Mouse (Mus musculus): ENCODE measurements around the gene Apol9a. TPM values are rescaled to one million over a fixed set of nuclear protein-coding genes. Genes with fewer than 3 reads are reported as not detected.
"Not testable (repeated sequence)": the region's sequence is repeated elsewhere in the genome, so short reads cannot be mapped to it uniquely, and the experiment has no call there.

Apol9a gene
- polyA plus RNA-seq, 1 experiment, result 0.59 TPM

DNA sequence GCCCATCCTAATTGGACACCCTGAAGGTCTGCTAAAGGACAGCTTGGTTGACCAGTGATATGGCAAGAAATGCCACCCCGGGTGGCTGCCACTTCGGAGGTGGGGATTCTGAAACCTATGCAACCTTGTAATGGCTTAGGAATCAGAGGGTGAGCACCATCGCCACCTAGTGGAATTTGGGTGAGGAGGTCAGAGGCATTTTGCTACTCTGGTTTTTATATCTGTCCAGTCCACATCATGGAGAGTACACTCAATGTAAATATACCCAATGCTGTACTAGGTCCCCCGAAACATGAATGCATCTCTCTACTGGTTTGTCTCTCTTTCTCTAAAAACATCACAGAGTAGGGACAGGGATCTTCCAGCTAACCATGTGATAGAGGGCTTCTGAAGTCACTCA is 1.8 kb upstream of the Apol9a start:
- not testable (repeated sequence) for H3K4me1 ChIP-seq (ENCODE audit: control insufficient read depth, insufficient read depth, low read length); H3K27me3 ChIP-seq (ENCODE audit: control insufficient read depth, insufficient read depth, low read length); H3K4me3 ChIP-seq (replicated peaks; ENCODE audit: insufficient read depth, low read depth, low read length); DNase-seq; H3K27ac ChIP-seq (ENCODE audit: insufficient read depth, low read length)
- TF ChIP-seq CTCF (IDR thresholded peaks at IDR 0.05; ENCODE audit: borderline replicate concordance, insufficient read depth, low read depth, low read length), result peak; percentile 31; the same call in 1 of the 2 replicates
- WGBS, result 28% methylated on average over 4 of the region's 4 CpGs

DNA sequence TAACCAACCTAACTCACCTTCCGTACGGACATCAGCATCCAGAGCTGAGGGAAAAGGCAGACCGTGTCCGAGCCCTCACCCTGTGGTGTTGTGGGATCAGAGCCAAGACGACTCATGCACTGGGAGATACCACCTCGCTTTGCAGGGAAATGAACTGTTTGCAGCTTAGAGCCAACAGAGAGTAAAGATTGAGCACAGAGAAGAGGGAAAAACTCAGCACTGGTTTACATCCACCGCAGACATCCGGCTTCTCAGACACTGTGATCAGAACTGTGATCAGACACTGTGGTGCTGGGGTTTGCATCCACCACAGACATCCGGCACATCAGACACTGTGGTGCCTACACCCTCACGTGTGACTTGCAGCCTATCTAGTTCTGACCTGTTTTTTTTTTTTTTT is 4.6 kb downstream of the Apol9a start:
- 31% methylated on average over 10 of the region's 10 CpGs for WGBS
- not testable (repeated sequence) for H3K4me1 ChIP-seq (ENCODE audit: control insufficient read depth, insufficient read depth, low read length); H3K27me3 ChIP-seq (ENCODE audit: control insufficient read depth, insufficient read depth, low read length); H3K4me3 ChIP-seq (replicated peaks; ENCODE audit: insufficient read depth, low read depth, low read length); H3K27ac ChIP-seq (ENCODE audit: insufficient read depth, low read length)
- peak; percentile 32 to 41 for DNase-seq

DNA sequence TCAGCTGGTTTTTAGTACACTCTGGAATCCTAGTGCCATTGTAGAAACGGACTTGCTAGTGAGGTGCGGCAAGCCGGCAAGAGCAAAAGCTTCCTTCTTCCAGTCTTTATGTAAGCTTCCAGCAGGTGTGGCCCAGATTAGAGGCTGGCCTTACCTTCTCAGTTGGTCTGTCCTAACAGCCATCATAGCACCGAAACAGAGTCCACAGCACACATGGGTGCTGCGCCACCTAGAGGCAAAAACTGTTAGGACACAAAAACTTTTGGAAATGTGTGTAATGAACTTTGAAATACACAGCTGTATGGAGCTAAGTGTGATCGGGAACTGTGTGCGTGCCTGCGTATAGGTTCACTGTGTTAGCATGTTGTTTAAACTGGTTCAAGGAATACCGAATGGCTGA is 11.9 kb downstream of the Apol9a start, which contains the start of gene Apol7a:
TSS of gene Apol7a (minus strand) at position 84 of the 400 bp plus-strand sequence.
- TF ChIP-seq CTCF (IDR thresholded peaks at IDR 0.05; ENCODE audit: borderline replicate concordance, insufficient read depth, low read depth, low read length), result peak; percentile 33; the same call in 1 of the 2 replicates
- H3K27ac ChIP-seq (ENCODE audit: insufficient read depth, low read length); H3K27me3 ChIP-seq (ENCODE audit: control insufficient read depth, insufficient read depth, low read length); DNase-seq; H3K4me1 ChIP-seq (ENCODE audit: control insufficient read depth, insufficient read depth, low read length); H3K4me3 ChIP-seq (replicated peaks; ENCODE audit: insufficient read depth, low read depth, low read length): not testable (repeated sequence)
- WGBS, result 62% methylated on average over 9 of the region's 9 CpGs

DNA sequence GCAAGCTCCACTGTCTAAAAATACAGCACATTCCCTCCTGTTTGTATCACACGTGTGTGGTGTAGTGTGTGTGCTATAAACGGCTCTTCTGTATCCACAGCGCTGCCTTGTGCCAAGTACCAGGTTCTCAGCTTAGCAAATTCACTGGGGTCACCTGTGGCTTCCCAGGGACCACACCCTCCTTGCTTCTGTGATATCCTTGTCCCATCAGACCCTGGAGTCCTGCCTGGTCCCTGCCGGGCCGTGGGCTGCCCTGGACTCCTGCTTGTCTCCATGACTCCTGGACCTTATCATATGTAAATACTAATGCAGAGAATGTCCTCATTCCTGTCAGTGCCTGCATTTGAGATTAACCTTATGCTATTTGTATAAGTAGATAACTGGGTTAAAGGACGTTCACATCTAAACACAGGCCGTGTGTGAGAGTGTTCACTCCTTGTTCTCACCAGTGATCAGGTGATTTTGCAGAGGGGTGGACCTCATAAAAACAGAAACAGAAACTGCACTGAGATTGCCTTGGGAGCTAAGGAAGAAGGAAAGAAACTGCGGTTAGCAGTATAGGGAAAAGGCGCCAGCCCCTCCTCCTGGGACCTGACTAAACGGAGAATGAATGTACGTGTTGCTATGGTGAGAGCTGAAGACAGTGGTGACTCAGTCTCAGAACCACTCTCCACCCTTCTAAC is 13.3 kb downstream of the Apol9a start:
- H3K4me1 ChIP-seq (ENCODE audit: control insufficient read depth, insufficient read depth, low read length); H3K27ac ChIP-seq (ENCODE audit: insufficient read depth, low read length); DNase-seq; H3K4me3 ChIP-seq (replicated peaks; ENCODE audit: insufficient read depth, low read depth, low read length); H3K27me3 ChIP-seq (ENCODE audit: control insufficient read depth, insufficient read depth, low read length): not testable (repeated sequence)
- 79% methylated on average over 11 of the region's 11 CpGs for WGBS

DNA sequence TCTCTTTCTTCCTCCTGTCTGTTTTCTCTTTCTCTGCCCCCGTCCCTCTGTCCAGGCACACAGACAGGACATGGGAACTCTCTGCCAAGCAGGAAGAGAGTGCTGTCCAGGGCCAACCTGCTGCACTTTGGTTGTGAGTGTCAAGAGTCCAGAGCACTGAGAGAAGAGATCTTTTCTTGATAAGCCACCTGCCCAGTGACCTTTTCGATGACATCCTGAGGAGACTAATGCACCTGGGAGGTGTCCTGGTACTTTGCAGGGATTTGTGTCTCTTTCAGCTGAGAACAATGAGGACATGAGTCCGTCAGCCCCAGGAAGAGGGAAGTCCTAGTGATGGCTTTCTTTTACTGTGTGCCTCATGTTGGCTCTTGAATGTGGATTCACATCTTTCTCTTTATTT is 17.1 kb downstream of the Apol9a start:
- H3K4me1 ChIP-seq (ENCODE audit: control insufficient read depth, insufficient read depth, low read length); H3K4me3 ChIP-seq (replicated peaks; ENCODE audit: insufficient read depth, low read depth, low read length); H3K27ac ChIP-seq (ENCODE audit: insufficient read depth, low read length); H3K27me3 ChIP-seq (ENCODE audit: control insufficient read depth, insufficient read depth, low read length); DNase-seq: not testable (repeated sequence)
- WGBS, result 69% methylated on average over 3 of the region's 3 CpGs

DNA sequence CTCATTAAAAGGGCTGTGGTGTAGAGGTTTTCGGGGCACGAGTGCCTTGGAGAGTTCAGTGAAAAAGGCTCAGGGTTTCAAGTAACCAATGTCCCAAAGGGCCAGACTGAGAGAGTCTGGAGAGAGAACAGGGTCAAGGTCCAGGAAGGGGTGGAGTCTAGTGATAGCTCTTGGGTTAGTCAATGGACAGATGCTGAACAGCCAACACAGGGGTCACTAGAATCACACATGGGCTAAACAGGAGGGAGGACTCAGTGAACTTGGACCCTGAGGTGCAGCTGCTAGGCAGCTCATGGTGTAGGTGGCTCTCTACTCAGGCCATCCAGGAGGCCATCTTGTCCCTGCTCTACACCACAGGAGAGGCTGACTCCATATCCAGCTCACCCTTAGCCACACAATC is 23.5 kb downstream of the Apol9a start:
- TF ChIP-seq POLR2A (IDR thresholded peaks at IDR 0.05; ENCODE audit: borderline replicate concordance, insufficient read depth, low read length) (no peak), CTCF (IDR thresholded peaks at IDR 0.05; ENCODE audit: borderline replicate concordance, insufficient read depth, low read depth, low read length) (no peak)
- no peaks in the 10 kb centered on the region; the same call in none of the 2 replicates for H3K4me1 ChIP-seq (ENCODE audit: control insufficient read depth, insufficient read depth, low read length)
- H3K4me3 ChIP-seq (replicated peaks; ENCODE audit: insufficient read depth, low read depth, low read length), result no peak overlapping the region
- no peak for DNase-seq
- 86% methylated on average over 2 of the region's 2 CpGs for WGBS
- H3K27ac ChIP-seq (ENCODE audit: insufficient read depth, low read length), result no peak overlapping the region
- no peaks in the 10 kb centered on the region for H3K27me3 ChIP-seq (ENCODE audit: control insufficient read depth, insufficient read depth, low read length)

DNA sequence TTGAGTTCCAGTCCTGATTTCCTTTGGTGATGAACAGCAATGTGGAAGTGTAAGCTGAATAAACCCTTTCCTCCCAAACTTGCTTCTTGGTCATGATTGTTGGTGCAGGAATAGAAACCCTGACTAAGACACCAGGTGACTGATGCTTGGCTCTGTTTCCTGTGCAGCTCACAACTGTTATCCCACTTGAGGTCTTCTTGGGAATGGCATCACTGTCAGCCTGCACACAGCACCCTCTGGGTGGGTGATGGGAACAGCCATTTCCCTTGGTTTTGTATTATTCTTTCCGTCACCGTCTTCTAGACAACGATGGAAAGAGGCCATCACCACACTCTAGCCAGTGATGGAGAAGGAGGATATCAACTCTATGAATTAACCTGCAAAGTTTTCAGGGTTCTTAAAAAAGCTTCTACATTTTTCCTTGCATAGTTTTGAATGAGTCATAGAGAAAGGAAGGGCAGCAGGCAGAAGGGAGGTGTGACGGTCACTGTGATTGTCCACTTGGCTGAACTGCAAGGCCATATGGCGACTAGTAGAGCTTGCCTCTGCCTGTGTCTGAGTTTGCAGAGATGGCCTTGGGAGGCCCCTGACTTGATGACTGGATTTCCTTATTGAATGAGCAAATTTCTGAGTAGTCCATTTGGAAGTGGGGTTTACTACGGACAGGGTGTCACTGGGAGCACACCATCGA is 26.4 kb downstream of the Apol9a start:
- no peak overlapping the region for H3K4me3 ChIP-seq (replicated peaks; ENCODE audit: insufficient read depth, low read depth, low read length)
- H3K27ac ChIP-seq (ENCODE audit: insufficient read depth, low read length), result no peak overlapping the region
- DNase-seq, result peak; percentile 65 to 81
- no peak for TF ChIP-seq CTCF (IDR thresholded peaks at IDR 0.05; ENCODE audit: borderline replicate concordance, insufficient read depth, low read depth, low read length)
- no peak for TF ChIP-seq POLR2A (IDR thresholded peaks at IDR 0.05; ENCODE audit: borderline replicate concordance, insufficient read depth, low read length)
- 65% methylated on average over 7 of the region's 7 CpGs for WGBS
- no peaks in the 10 kb centered on the region for H3K27me3 ChIP-seq (ENCODE audit: control insufficient read depth, insufficient read depth, low read length)
- H3K4me1 ChIP-seq (ENCODE audit: control insufficient read depth, insufficient read depth, low read length), result no peaks in the 10 kb centered on the region; the same call in none of the 2 replicates

DNA sequence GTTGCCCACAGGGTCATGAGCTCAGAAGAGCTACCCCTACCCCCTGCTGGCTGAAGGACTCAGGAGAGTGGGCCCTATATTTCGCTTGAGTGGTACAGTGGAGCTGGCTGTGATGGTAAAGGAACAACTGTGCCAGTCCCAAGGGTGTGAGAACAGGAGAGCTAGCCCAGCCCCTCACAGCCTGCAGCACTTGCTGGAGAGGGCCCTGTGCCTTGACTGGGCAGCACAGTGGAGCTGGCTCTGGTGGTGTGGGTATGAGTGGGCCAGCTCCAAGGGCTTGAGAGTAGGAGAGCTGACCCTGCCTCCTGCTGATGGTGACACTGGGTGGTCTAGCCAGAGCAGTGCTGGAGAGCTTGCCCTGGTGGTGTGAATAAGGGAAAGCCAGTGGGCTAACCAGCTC is 28.1 kb downstream of the Apol9a start:
- 79% methylated on average over 1 of the region's 1 CpGs for WGBS
- H3K4me3 ChIP-seq (replicated peaks; ENCODE audit: insufficient read depth, low read depth, low read length), result no peak overlapping the region

More for the DNA sequence above, 28.1 kb downstream of the Apol9a start:
- TF ChIP-seq POLR2A (IDR thresholded peaks at IDR 0.05; ENCODE audit: borderline replicate concordance, insufficient read depth, low read length) (no peak), CTCF (IDR thresholded peaks at IDR 0.05; ENCODE audit: borderline replicate concordance, insufficient read depth, low read depth, low read length) (no peak)
- H3K4me1 ChIP-seq (ENCODE audit: control insufficient read depth, insufficient read depth, low read length), result no peaks in the 10 kb centered on the region; the same call in 1 of the 2 replicates
- H3K27me3 ChIP-seq (ENCODE audit: control insufficient read depth, insufficient read depth, low read length), result no peaks in the 10 kb centered on the region
- H3K27ac ChIP-seq (ENCODE audit: insufficient read depth, low read length), result no peak overlapping the region
- no peak for DNase-seq

Data from cerebellum, adult 2 months (tissue).